Mouse (Mus musculus) bone marrow, adult 2 months (tissue): ENCODE measurements at regions not wholly inside any gene's neighbourhood (a gene's known extent, or its start where the extent isn't known, plus 50 kb on each side); places are given as distances from the start of the nearest gene placed in this dataset.

Experiments
- CTCF ChIP-seq: fragments of 200-500 bp; IDR thresholded peaks from 2 replicates; pipeline ENCODE4 v1.5.1; 2011; ENCODE audit warnings: low read length, control low read depth; ENCODE audit not compliant: control insufficient read depth, insufficient read depth
- POLR2A ChIP-seq: fragments of 200-500 bp; IDR thresholded peaks from 2 replicates; pipeline ENCODE4 v1.6.1; 2011; ENCODE audit warnings: low read depth, mild to moderate bottlenecking, control low read depth, low read length, borderline replicate concordance; ENCODE audit not compliant: control insufficient read depth

GRCm38 (mm10) chr14:25190680-25191270, 268.2 kb upstream of the Zmiz1 start:
- TF ChIP-seq CTCF (no peak), POLR2A (no peak)
